Mouse (Mus musculus) lung, adult 2 months (tissue): Measurements from ENCODE around the gene Gpc1.

Source experiments
- CTCF ChIP-seq: fragments of 200-500 bp; IDR thresholded peaks from 2 replicates; pipeline ENCODE4 v1.5.1; 2011; ENCODE audit warnings: mild to moderate bottlenecking, low read length, control low read depth; ENCODE audit not compliant: insufficient read depth
- POLR2A ChIP-seq: fragments of 200-500 bp; IDR thresholded peaks from 2 replicates; pipeline ENCODE4 v1.6.1; 2011; ENCODE audit warnings: low read depth, mild to moderate bottlenecking, control low read depth, low read length, borderline replicate concordance; ENCODE audit errors: extremely low read depth

DNA sequence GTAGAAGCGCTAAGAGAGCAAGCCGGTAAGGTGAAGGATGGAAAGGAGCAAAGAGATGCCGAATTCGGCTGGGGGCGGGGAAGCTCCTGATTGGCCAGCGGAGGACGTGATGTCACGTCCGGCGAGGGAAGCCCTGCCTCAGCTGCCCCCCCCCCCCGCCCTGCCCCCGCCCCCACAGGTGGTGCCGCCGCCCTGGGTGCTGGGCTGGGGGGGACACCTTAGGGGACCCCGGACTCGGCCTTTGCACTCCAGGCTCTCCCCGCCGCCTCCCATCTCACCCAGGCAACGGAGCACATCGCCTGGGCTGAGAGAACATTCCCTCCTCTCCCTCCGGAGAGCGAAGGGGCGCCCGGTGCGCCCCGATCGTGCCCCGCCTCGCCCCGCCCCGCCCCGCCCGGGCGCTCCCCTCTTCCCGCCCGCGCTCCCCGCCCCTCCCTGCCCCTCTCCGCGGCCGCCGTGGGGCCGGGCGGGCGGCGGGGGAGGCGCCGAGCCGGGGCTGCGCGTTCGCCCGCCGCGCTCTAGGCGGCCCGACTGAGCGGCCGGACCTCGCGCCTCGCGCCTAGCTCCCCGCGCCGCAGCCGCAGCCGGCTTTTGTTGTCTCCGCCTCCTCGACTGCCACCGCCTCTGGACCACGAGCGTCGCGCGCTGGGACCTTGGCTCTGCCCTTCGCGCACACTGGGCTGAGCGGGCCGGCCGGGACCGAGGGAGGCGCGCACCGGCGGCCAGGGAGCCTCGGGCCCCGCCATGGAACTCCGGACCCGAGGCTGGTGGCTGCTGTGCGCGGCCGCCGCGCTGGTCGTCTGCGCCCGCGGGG, at the start of gene Gpc1:
- TF ChIP-seq CTCF (no peak), POLR2A (no peak)
